Mouse (Mus musculus) cerebellum, adult 2 months (tissue): ENCODE results near the gene Max.

Source experiments
- CTCF ChIP-seq: fragments of 200-500 bp; IDR thresholded peaks from 2 replicates; pipeline ENCODE4 v1.5.1; 2011; ENCODE audit warnings: low read depth, mild to moderate bottlenecking, control low read depth, low read length, moderate library complexity, borderline replicate concordance; ENCODE audit not compliant: insufficient read depth
- POLR2A ChIP-seq: fragments of 200-500 bp; IDR thresholded peaks from 2 replicates; pipeline ENCODE4 v1.6.1; 2011; ENCODE audit warnings: low read length, control low read depth, borderline replicate concordance; ENCODE audit not compliant: insufficient read depth

GRCm38 (mm10) chr12:76947487-76947886, 14.5 kb downstream of the Max start:
- TF ChIP-seq POLR2A (no peak), CTCF (no peak)
